Mouse (Mus musculus) spleen, embryonic (tissue): Measurements from ENCODE around the gene Fam184b.
"Not testable (repeated sequence)": the region's sequence is repeated elsewhere in the genome, so short reads cannot be mapped to it uniquely, and the experiment has no call there.

Experiments used
- CTCF ChIA-PET: fragments of 350-600 bp; sonication (Branson Sonifier 250); formaldehyde crosslinking; loops from one replicate; lab custom pipeline; 2022; lab: Charles Lee

Fam184b gene

GRCm38 (mm10) chr5:45638806-45639714 lies at the start of gene Fam184b:
Fam184b (minus strand) TSS chr5:45639614.
- CTCF ChIA-PET = interaction anchor here (0.6 to 0.7 kb wide), 2 partner anchors 38 to 478 kb away, joined by 3 read pairs; no protein-coding TSS in a partner anchor

- CTCF ChIA-PET = no interaction called here
These were observed 49.7 kb upstream of the Fam184b start for GRCm38 (mm10) chr5:45689152-45689551.

GRCm38 (mm10) chr5:45686223-45686622 lies 46.8 kb upstream of the Fam184b start:
- CTCF ChIA-PET = no interaction called here

GRCm38 (mm10) chr5:45685243-45685642 lies 45.8 kb upstream of the Fam184b start:
- CTCF ChIA-PET = interaction anchor here (0.6 kb wide), 1 partner anchor 253 kb away, joined by 11 read pairs; no protein-coding TSS in a partner anchor

- CTCF ChIA-PET = no interaction called here
These were observed 44.0 kb upstream of the Fam184b start for GRCm38 (mm10) chr5:45683388-45683787.

- CTCF ChIA-PET = no interaction called here
These were observed 40.5 kb upstream of the Fam184b start for GRCm38 (mm10) chr5:45679955-45680354.

GRCm38 (mm10) chr5:45677639-45678038 lies 38.2 kb upstream of the Fam184b start:
- CTCF ChIA-PET = no interaction called here

GRCm38 (mm10) chr5:45675032-45675431 lies 35.6 kb upstream of the Fam184b start:
- CTCF ChIA-PET = no interaction called here

- CTCF ChIA-PET = no interaction called here
These were observed 31.6 kb upstream of the Fam184b start for GRCm38 (mm10) chr5:45670894-45671494.

GRCm38 (mm10) chr5:45670280-45670670 lies 30.9 kb upstream of the Fam184b start:
- CTCF ChIA-PET = interaction anchor here (0.5 kb wide), 1 partner anchor 153 kb away, joined by 3 read pairs; no protein-coding TSS in a partner anchor

- CTCF ChIA-PET = interaction anchor here (0.5 kb wide), 1 partner anchor 154 kb away, joined by 3 read pairs; no protein-coding TSS in a partner anchor
These were observed 30.3 kb upstream of the Fam184b start, which contains the start of gene Ncapg for GRCm38 (mm10) chr5:45669598-45670279. Ncapg (plus strand) TSS chr5:45669919.

- CTCF ChIA-PET = no interaction called here
These were observed 29.8 kb upstream of the Fam184b start for GRCm38 (mm10) chr5:45669234-45669597.

- CTCF ChIA-PET = no interaction called here
These were observed 29.4 kb upstream of the Fam184b start for GRCm38 (mm10) chr5:45668831-45669230.

GRCm38 (mm10) chr5:45668324-45668723 lies 28.9 kb upstream of the Fam184b start:
- CTCF ChIA-PET = interaction anchor here (0.7 kb wide), 1 partner anchor 174 kb away, joined by 5 read pairs; no protein-coding TSS in a partner anchor

GRCm38 (mm10) chr5:45658406-45658805 lies 19.0 kb upstream of the Fam184b start:
- CTCF ChIA-PET = not testable (repeated sequence)

GRCm38 (mm10) chr5:45651026-45651703 lies 11.8 kb upstream of the Fam184b start:
- CTCF ChIA-PET = no interaction called here

- CTCF ChIA-PET = interaction anchor here (0.6 kb wide), 1 partner anchor 477 kb away, joined by 3 read pairs; no protein-coding TSS in a partner anchor
These were observed 290 bp upstream of the Fam184b start for GRCm38 (mm10) chr5:45639715-45640092.

- CTCF ChIA-PET = interaction anchor here (0.7 kb wide), 1 partner anchor 39 kb away, joined by 3 read pairs; no protein-coding TSS in a partner anchor
These were observed 1.0 kb downstream of the Fam184b start for GRCm38 (mm10) chr5:45638378-45638777.

- CTCF ChIA-PET = no interaction called here
These were observed 9.9 kb downstream of the Fam184b start for GRCm38 (mm10) chr5:45629470-45629869.

- CTCF ChIA-PET = no interaction called here
These were observed 11.6 kb downstream of the Fam184b start for GRCm38 (mm10) chr5:45627771-45628170.

- CTCF ChIA-PET = no interaction called here
These were observed 17.9 kb downstream of the Fam184b start for GRCm38 (mm10) chr5:45621511-45621910.
